Mouse (Mus musculus) hindbrain, embryonic 16.5 days (tissue): Measurements from ENCODE around the gene Ttll5. TPM values are rescaled to one million over a fixed set of nuclear protein-coding genes. Genes with fewer than 3 reads are reported as not detected.

Experiments used
- ATAC-seq: fragments of 200-750 bp; cut with Nextera tagmentation; 2 replicates; pipeline ENCODE4 v1.8.0; 2017; ENCODE audit warnings: moderate TSS enrichment, moderate library complexity
- H3K27ac ChIP-seq: fragments of 300-500 bp; sonication (generic); 2 replicates; pipeline ENCODE4 v1.5.1; 2014; ENCODE audit warnings: low read depth, mild to moderate bottlenecking, control low read depth, low read length, moderate library complexity
- H3K27me3 ChIP-seq: fragments of 300-500 bp; sonication (generic); replicated peaks from 2 replicates; pipeline ENCODE4 v1.6.1; 2014; ENCODE audit warnings: low read length; ENCODE audit not compliant: control insufficient read depth, insufficient read depth
- H3K36me3 ChIP-seq: fragments of 300-500 bp; sonication (generic); 2 replicates; pipeline ENCODE4 v1.6.1; 2014; ENCODE audit warnings: mild to moderate bottlenecking, low read length, moderate library complexity, mixed read lengths; ENCODE audit not compliant: control insufficient read depth, insufficient read depth
- H3K4me1 ChIP-seq: fragments of 300-500 bp; sonication (generic); 2 replicates; pipeline ENCODE4 v1.6.1; 2014; ENCODE audit warnings: low read depth, low read length; ENCODE audit not compliant: control insufficient read depth, insufficient read depth
- H3K4me2 ChIP-seq: fragments of 300-500 bp; sonication (generic); 2 replicates; pipeline ENCODE4 v1.6.1; 2014; ENCODE audit warnings: mild to moderate bottlenecking, low read length, control low read depth, moderate library complexity
- H3K4me3 ChIP-seq: fragments of 300-500 bp; sonication (generic); 2 replicates; pipeline ENCODE4 v1.5.1; 2014; ENCODE audit warnings: mild to moderate bottlenecking, low read length, control low read depth, moderate library complexity
- H3K9ac ChIP-seq: fragments of 300-500 bp; sonication (generic); 2 replicates; pipeline ENCODE4 v1.6.1; 2014; ENCODE audit warnings: low read depth, mild to moderate bottlenecking, control low read depth, low read length, moderate library complexity
- H3K9me3 ChIP-seq: fragments of 300-500 bp; sonication (generic); 2 replicates; pipeline ENCODE4 v1.6.1; 2014; ENCODE audit warnings: mild to moderate bottlenecking, low read length, moderate library complexity; ENCODE audit not compliant: control insufficient read depth
- WGBS: fragments of 180-500 bp; shearing (Covaris S2); extraction: QIAGEN DNeasy Blood & Tissue Kit; methylation state at CpG from one replicate; pipeline ENCODE4 v1.1.7; 2014; 5-methylcytosine and 5-hydroxymethylcytosine counted together
- polyA plus RNA-seq: library from polyadenylated mRNA; unstranded; fragments of >200 nt; fragmentation: Nextera tagmentation; extraction: Ambion mirVana; gene quantifications from 2 replicates; pipeline ENCODE4 v1.2.1, GENCODE M21; 2015

Ttll5 gene
- polyA plus RNA-seq, 1 experiment from 2014 or later = 11.0 TPM

GRCm38 (mm10) chr12:86030932-86031331, 206.5 kb downstream of the Ttll5 start:
- Histone ChIP-seq H3K36me3 (no peaks in the 10 kb centered on the region), H3K27ac (no peak overlapping the region), H3K27me3 (no peaks in the 10 kb centered on the region), H3K9me3 (no peaks in the 10 kb centered on the region), H3K9ac (no peak overlapping the region), H3K4me1 (no peaks in the 10 kb centered on the region), H3K4me2 (no peak overlapping the region), H3K4me3 (no peak overlapping the region)
- no peak for ATAC-seq
- 82% methylated on average over 5 of the region's 5 CpGs for WGBS

DNA sequence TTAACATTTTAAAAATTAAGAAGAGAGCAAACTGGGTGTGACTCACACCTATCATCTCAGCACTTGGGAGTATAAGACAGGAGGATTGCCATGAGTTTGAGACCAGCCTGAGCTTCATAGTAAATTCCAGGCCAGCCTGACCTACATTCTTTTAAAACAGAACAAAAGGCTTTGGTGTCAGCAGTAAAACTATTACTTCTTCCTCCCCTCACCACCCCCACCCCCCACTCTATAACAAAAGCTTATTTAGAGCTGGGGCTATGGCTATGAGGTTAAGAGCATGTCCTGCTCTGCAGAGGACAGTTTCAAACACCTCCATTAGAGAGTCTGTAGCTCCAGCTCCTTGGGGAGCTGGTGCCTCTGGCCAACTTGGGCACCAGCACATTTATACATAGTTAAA, 211.1 kb downstream of the Ttll5 start:
- no peak overlapping the region for H3K4me2 ChIP-seq
- H3K9ac ChIP-seq = no peak overlapping the region
- no peaks in the 10 kb centered on the region for H3K27me3 ChIP-seq
- no peaks in the 10 kb centered on the region for H3K36me3 ChIP-seq
- no peaks in the 10 kb centered on the region for H3K9me3 ChIP-seq
- ATAC-seq = no peak
- H3K4me3 ChIP-seq = no peak overlapping the region
- peaks cover 7% of the 10 kb centered on the region for H3K4me1 ChIP-seq
- H3K27ac ChIP-seq = no peak overlapping the region

DNA sequence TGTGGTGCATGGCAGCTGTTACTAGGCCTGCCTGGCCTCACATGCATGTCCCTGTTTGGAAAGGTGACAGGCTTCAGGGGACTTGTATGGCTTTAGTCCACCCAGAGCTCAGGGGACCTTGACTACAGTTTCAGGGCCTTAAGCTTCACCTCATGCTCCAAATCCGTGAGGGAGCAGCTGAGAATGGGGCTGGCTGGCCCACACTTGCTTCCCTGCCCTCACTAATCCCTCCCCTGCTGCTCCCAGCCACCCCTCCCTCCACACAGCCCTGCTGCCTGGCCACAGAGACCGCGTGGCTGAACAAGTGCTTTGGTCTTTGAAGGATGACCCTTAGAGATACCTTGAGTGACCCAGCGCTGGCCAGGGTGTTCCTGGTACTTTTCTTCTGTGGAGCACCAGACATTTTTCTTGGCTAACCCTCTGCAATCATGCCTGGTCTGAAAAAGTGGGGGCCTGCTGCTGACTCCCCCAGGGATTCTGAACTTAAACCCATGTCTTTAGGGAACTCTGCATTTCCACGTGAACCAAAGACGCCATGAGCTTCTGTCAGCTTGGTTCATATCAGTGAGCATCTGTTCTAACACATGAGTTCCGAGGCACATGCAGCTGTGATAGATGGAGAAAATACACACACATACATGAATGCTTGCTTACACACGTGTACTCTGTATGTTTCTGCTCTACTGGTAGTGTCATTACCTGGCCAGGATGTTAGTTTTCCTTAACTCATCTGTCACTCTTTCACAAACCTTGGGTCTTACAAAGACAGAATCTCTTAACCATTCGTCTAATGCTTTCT, 212.1 kb downstream of the Ttll5 start:
- no peak for ATAC-seq
- WGBS = 37% methylated on average over 9 of the region's 9 CpGs

GRCm38 (mm10) chr12:86037235-86037921, 212.9 kb downstream of the Ttll5 start:
- 31% methylated on average over 12 of the region's 12 CpGs for WGBS
- H3K27ac ChIP-seq = no peak overlapping the region
- H3K9me3 ChIP-seq = no peaks in the 10 kb centered on the region
- H3K4me3 ChIP-seq = no peak overlapping the region
- no peak overlapping the region for H3K4me2 ChIP-seq
- peak; percentile 63 for ATAC-seq
- no peak overlapping the region for H3K9ac ChIP-seq
- peaks cover 7% of the 10 kb centered on the region for H3K4me1 ChIP-seq
- no peaks in the 10 kb centered on the region for H3K36me3 ChIP-seq
- H3K27me3 ChIP-seq = no peaks in the 10 kb centered on the region

More for the DNA sequence above, 212.1 kb downstream of the Ttll5 start:
- Histone ChIP-seq H3K4me1 (peaks cover 7% of the 10 kb centered on the region), H3K4me3 (no peak overlapping the region), H3K4me2 (no peak overlapping the region), H3K27me3 (no peaks in the 10 kb centered on the region), H3K36me3 (no peaks in the 10 kb centered on the region), H3K9ac (no peak overlapping the region), H3K27ac (no peak overlapping the region; the same call in 1 of the 2 replicates), H3K9me3 (no peaks in the 10 kb centered on the region)

- 77% methylated on average over 5 of the region's 5 CpGs for WGBS
- no peak overlapping the region for H3K4me2 ChIP-seq
- H3K9ac ChIP-seq = no peak overlapping the region
Measured at GRCm38 (mm10) chr12:86039078-86039477, 214.6 kb downstream of the Ttll5 start.

DNA sequence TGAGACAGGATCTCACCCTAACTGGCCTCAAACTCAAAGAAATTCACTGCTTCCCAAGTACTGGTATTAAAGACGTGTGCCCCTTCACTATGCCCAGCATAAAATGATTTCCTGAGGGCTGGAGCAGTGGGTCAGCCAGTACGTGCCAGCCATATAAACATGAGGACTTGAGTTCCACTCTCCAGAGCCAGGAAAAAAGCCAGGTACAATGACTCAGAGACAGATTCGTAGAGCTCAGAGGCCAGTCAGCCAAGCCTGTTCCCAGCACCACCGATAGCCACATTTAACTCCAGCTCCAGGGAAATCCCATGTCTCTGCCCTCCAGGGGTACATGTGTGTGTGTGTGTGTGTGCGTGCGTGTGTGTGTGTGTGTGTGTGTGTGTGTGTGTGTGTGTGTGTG, 215.3 kb downstream of the Ttll5 start:
- H3K4me2 ChIP-seq = no peak overlapping the region
- H3K9me3 ChIP-seq = peaks cover 3% of the 10 kb centered on the region
- H3K4me3 ChIP-seq = no peak overlapping the region
- no peak overlapping the region for H3K9ac ChIP-seq
- 88% methylated on average over 5 of the region's 6 CpGs for WGBS
- ATAC-seq = no peak
- H3K4me1 ChIP-seq = peaks cover 7% of the 10 kb centered on the region
- H3K27me3 ChIP-seq = no peaks in the 10 kb centered on the region
- H3K27ac ChIP-seq = no peak overlapping the region
- peaks cover 6% of the 10 kb centered on the region; the same call in 1 of the 2 replicates for H3K36me3 ChIP-seq

More at GRCm38 (mm10) chr12:86039078-86039477, 214.6 kb downstream of the Ttll5 start:
- Histone ChIP-seq H3K9me3 (peaks cover 3% of the 10 kb centered on the region), H3K27me3 (no peaks in the 10 kb centered on the region), H3K4me3 (no peak overlapping the region), H3K36me3 (peaks cover 6% of the 10 kb centered on the region; the same call in 1 of the 2 replicates), H3K27ac (no peak overlapping the region), H3K4me1 (peaks cover 7% of the 10 kb centered on the region)
- ATAC-seq = no peak

DNA sequence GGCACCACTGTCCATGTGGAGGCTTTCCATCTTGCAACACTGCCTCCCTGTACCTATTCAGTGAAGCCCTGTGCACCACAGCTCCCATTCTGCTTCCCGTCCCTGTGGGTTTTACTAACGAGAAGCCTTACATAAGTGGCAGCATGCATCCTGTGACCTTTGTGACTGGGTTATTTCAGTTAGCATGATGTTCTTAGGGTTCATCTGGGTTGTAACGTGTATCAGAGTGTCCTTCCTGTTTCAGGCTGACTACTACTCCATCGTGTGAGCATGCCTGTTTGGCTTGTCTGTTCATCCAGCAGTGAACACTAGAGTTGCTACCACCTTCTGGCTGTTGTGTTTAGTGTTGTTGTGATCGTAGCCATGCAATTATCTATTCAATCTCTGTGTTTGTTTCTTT, 221.7 kb downstream of the Ttll5 start:
- Histone ChIP-seq H3K9ac (no peak overlapping the region), H3K27me3 (no peaks in the 10 kb centered on the region), H3K4me2 (no peak overlapping the region), H3K4me1 (no peaks in the 10 kb centered on the region), H3K4me3 (no peak overlapping the region), H3K27ac (no peak overlapping the region), H3K9me3 (peaks cover 3% of the 10 kb centered on the region), H3K36me3 (peaks cover 6% of the 10 kb centered on the region; the same call in 1 of the 2 replicates)
- no peak for ATAC-seq
- WGBS = 83% methylated on average over 5 of the region's 5 CpGs

DNA sequence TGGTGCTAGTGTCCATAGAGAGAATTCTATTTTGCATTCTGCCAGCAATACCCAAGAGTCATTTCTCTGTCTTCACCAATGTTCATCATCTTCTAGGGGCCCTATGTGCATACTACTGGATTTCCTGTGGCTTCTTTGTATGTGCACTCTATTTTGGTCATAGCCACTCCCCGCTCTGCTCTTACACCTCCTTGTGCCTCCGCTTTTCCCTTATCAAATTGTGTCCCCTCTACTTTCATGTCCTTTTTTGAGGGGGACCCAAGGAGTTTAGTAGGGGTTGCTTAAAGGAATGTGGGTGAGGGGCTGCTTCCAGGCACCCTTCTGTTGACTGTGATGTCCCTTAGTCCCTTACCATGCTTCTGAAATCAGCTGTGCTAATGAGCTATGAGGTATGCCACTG, 222.3 kb downstream of the Ttll5 start:
- Histone ChIP-seq H3K27ac (no peak overlapping the region), H3K27me3 (no peaks in the 10 kb centered on the region), H3K4me3 (no peak overlapping the region), H3K36me3 (peaks cover 6% of the 10 kb centered on the region; the same call in 1 of the 2 replicates), H3K9ac (no peak overlapping the region), H3K9me3 (peaks cover 3% of the 10 kb centered on the region), H3K4me2 (no peak overlapping the region), H3K4me1 (no peaks in the 10 kb centered on the region)
- WGBS = 99% methylated on average over 2 of the region's 2 CpGs
- ATAC-seq = no peak

GRCm38 (mm10) chr12:86047376-86047775, 222.9 kb downstream of the Ttll5 start:
- Histone ChIP-seq H3K4me2 (no peak overlapping the region), H3K36me3 (peaks cover 6% of the 10 kb centered on the region; the same call in 1 of the 2 replicates), H3K9me3 (peaks cover 3% of the 10 kb centered on the region), H3K9ac (no peak overlapping the region), H3K4me1 (no peaks in the 10 kb centered on the region), H3K27me3 (no peaks in the 10 kb centered on the region), H3K4me3 (no peak overlapping the region), H3K27ac (no peak overlapping the region)
- no peak for ATAC-seq
- 90% methylated on average over 8 of the region's 8 CpGs for WGBS
